Mouse (Mus musculus) kidney, adult 2 months (tissue): ENCODE measurements around the gene Ulk2.

Experiments
- CTCF ChIP-seq: fragments of 200-500 bp; conservative IDR thresholded peaks from 2 replicates; pipeline ENCODE4 v1.5.1; 2011; ENCODE audit warnings: low read depth, mild to moderate bottlenecking, control low read depth, low read length, moderate library complexity, mixed read lengths; ENCODE audit not compliant: insufficient read depth, insufficient read length
- POLR2A ChIP-seq: fragments of 200-500 bp; IDR thresholded peaks from one replicate; pipeline ENCODE4 v1.6.1; 2011; ENCODE audit warnings: low read depth, low read length, control low read depth

- TF ChIP-seq POLR2A = no peak
- TF ChIP-seq CTCF = peak; percentile 65
These were observed 103.3 kb downstream of the Ulk2 start for GRCm38 (mm10) chr11:61751612-61752011.
